Mouse (Mus musculus) stomach, postnatal 0 days (tissue): ENCODE measurements at regions not wholly inside any gene's neighbourhood (a gene's known extent, or its start where the extent isn't known, plus 50 kb on each side); places are given as distances from the start of the nearest gene placed in this dataset.
A peak's percentile ranks its signal among the peaks of the same experiment; 100 is the strongest.

Source experiments
- ATAC-seq: fragments of 200-750 bp; cut with Nextera tagmentation; 2 replicates; pipeline ENCODE4 v1.8.0; 2017; ENCODE audit not compliant: low FRiP score, low TSS enrichment
- DNase-seq: peaks from one replicate; pipeline ENCODE4 v3.0.0-alpha.2; 2016; ENCODE audit warnings: low spot score
- H3K27ac ChIP-seq: fragments of 300-500 bp; sonication (generic); replicated peaks from 2 replicates; pipeline ENCODE4 v1.5.1; 2014; ENCODE audit warnings: mild to moderate bottlenecking, control low read depth
- H3K27me3 ChIP-seq: fragments of 300-500 bp; sonication (generic); 2 replicates; pipeline ENCODE4 v1.6.1; 2014; ENCODE audit warnings: low read length; ENCODE audit not compliant: control insufficient read depth, insufficient read depth
- H3K36me3 ChIP-seq: fragments of 300-500 bp; sonication (generic); 2 replicates; pipeline ENCODE4 v1.6.1; 2014; ENCODE audit warnings: low read length, mixed read lengths; ENCODE audit not compliant: control insufficient read depth, insufficient read depth
- H3K4me1 ChIP-seq: fragments of 300-500 bp; sonication (generic); replicated peaks from 2 replicates; pipeline ENCODE4 v1.6.1; 2014; ENCODE audit warnings: antibody characterized with exemption; ENCODE audit not compliant: control insufficient read depth, insufficient read depth
- H3K4me2 ChIP-seq: fragments of 300-500 bp; sonication (generic); replicated peaks from 2 replicates; pipeline ENCODE4 v1.6.1; 2014; ENCODE audit warnings: low read depth, mild to moderate bottlenecking, control low read depth, moderate library complexity
- H3K4me3 ChIP-seq: fragments of 300-500 bp; sonication (generic); 2 replicates; pipeline ENCODE4 v1.5.1; 2014; ENCODE audit warnings: low read depth, low read length, control low read depth
- H3K9ac ChIP-seq: fragments of 300-500 bp; sonication (generic); 2 replicates; pipeline ENCODE4 v1.6.1; 2014; ENCODE audit warnings: mild to moderate bottlenecking, low read length, control low read depth, mixed read lengths
- H3K9me3 ChIP-seq: fragments of 300-500 bp; sonication (generic); 2 replicates; pipeline ENCODE4 v1.6.1; 2016; ENCODE audit warnings: low read length; ENCODE audit not compliant: control insufficient read depth
- CTCF ChIP-seq: IDR thresholded peaks from 2 replicates; pipeline ENCODE4 v1.5.1; 2016; ENCODE audit warnings: antibody characterized with exemption, low read depth, mild to moderate bottlenecking, moderate library complexity
- EP300 ChIP-seq: optimal IDR thresholded peaks from 2 replicates; pipeline ENCODE3; 2016; ENCODE audit warnings: antibody characterized with exemption
- WGBS: fragments of 180-500 bp; shearing (Covaris S2); extraction: QIAGEN DNeasy Blood & Tissue Kit; methylation state at CpG from one replicate; pipeline ENCODE4 v1.1.7; 2014; 5-methylcytosine and 5-hydroxymethylcytosine counted together

GRCm38 (mm10) chr13:110725821-110726220 lies 331.0 kb downstream of the Plk2 start:
- DNase-seq (peak; percentile 51), ATAC-seq (peak; percentile 74)
- WGBS, result 61% methylated on average over 3 of the region's 3 CpGs
- Histone ChIP-seq H3K9me3 (no peaks in the 10 kb centered on the region), H3K27me3 (no peaks in the 10 kb centered on the region), H3K9ac (no peak overlapping the region), H3K27ac (no peak overlapping the region), H3K4me2 (no peak overlapping the region), H3K36me3 (no peaks in the 10 kb centered on the region), H3K4me3 (no peak overlapping the region), H3K4me1 (no peaks in the 10 kb centered on the region)
- no peak for TF ChIP-seq CTCF
- TF ChIP-seq EP300, result no peak

GRCm38 (mm10) chr13:110735511-110735910 lies 340.7 kb downstream of the Plk2 start:
- H3K27me3 ChIP-seq, result no peaks in the 10 kb centered on the region
- no peaks in the 10 kb centered on the region for H3K4me1 ChIP-seq
- H3K4me3 ChIP-seq, result no peak overlapping the region
- no peak for ATAC-seq
- H3K4me2 ChIP-seq, result no peak overlapping the region
- no peak overlapping the region for H3K9ac ChIP-seq
- TF ChIP-seq CTCF (no peak), EP300 (no peak)
- DNase-seq, result peak; percentile 34
- H3K9me3 ChIP-seq, result no peaks in the 10 kb centered on the region
- WGBS, result 26% methylated on average over 5 of the region's 5 CpGs
- H3K27ac ChIP-seq, result no peak overlapping the region
- no peaks in the 10 kb centered on the region for H3K36me3 ChIP-seq

GRCm38 (mm10) chr13:110741576-110742206 lies 346.8 kb downstream of the Plk2 start:
- TF ChIP-seq CTCF (no peak), EP300 (no peak)
- no peak for DNase-seq
- no peak for ATAC-seq
- Histone ChIP-seq H3K9me3 (no peaks in the 10 kb centered on the region), H3K4me2 (no peak overlapping the region), H3K36me3 (no peaks in the 10 kb centered on the region), H3K4me1 (no peaks in the 10 kb centered on the region), H3K27ac (no peak overlapping the region), H3K27me3 (no peaks in the 10 kb centered on the region), H3K4me3 (no peak overlapping the region), H3K9ac (no peak overlapping the region)
- 73% methylated on average over 11 of the region's 11 CpGs for WGBS

- WGBS, result 41% methylated on average over 6 of the region's 6 CpGs
- H3K4me1 ChIP-seq, result no peaks in the 10 kb centered on the region
- no peak overlapping the region for H3K9ac ChIP-seq
- no peak for DNase-seq
- no peaks in the 10 kb centered on the region for H3K27me3 ChIP-seq
- no peak for TF ChIP-seq EP300
- no peak for TF ChIP-seq CTCF
- H3K9me3 ChIP-seq, result no peaks in the 10 kb centered on the region
- no peak overlapping the region for H3K4me3 ChIP-seq
- H3K4me2 ChIP-seq, result no peak overlapping the region
- no peak overlapping the region for H3K27ac ChIP-seq
- no peaks in the 10 kb centered on the region for H3K36me3 ChIP-seq
- ATAC-seq, result no peak
These were observed 352.5 kb downstream of the Plk2 start for GRCm38 (mm10) chr13:110747223-110747868.

- H3K27ac ChIP-seq, result no peak overlapping the region
- ATAC-seq (no peak), DNase-seq (no peak)
- no peaks in the 10 kb centered on the region for H3K36me3 ChIP-seq
- no peaks in the 10 kb centered on the region for H3K9me3 ChIP-seq
- TF ChIP-seq CTCF (no peak), EP300 (no peak)
- WGBS, result 90% methylated on average over 4 of the region's 4 CpGs
- no peaks in the 10 kb centered on the region for H3K27me3 ChIP-seq
- no peak overlapping the region for H3K4me3 ChIP-seq
- no peak overlapping the region for H3K4me2 ChIP-seq
- H3K9ac ChIP-seq, result no peak overlapping the region
- no peaks in the 10 kb centered on the region for H3K4me1 ChIP-seq
These were observed 357.9 kb downstream of the Plk2 start for GRCm38 (mm10) chr13:110752746-110753145.

- Histone ChIP-seq H3K4me3 (no peak overlapping the region), H3K36me3 (no peaks in the 10 kb centered on the region), H3K9ac (no peak overlapping the region), H3K27ac (no peak overlapping the region), H3K4me1 (no peaks in the 10 kb centered on the region), H3K27me3 (no peaks in the 10 kb centered on the region), H3K9me3 (no peaks in the 10 kb centered on the region), H3K4me2 (no peak overlapping the region)
- WGBS, result 89% methylated on average over 9 of the region's 9 CpGs
- TF ChIP-seq CTCF (no peak), EP300 (no peak)
- no peak for ATAC-seq
- DNase-seq, result no peak
These were observed 359.7 kb downstream of the Plk2 start for GRCm38 (mm10) chr13:110754548-110754947.
